Mouse (Mus musculus) layer of hippocampus, adult 11-12 months (tissue): ENCODE data around the gene Gpd2.
A peak's percentile ranks its signal among the peaks of the same experiment; 100 is the strongest.

Experiments
- DNase-seq: peaks from one replicate; pipeline ENCODE4 v3.0.0; 2022; ENCODE audit warnings: low spot score

Gene Gpd2

GRCm38 (mm10) chr2:57237475-57237919, at the start of gene Gpd2:
Gene Gpd2 (plus strand): TSS chr2:57237635.
- DNase-seq, result no peak

- DNase-seq, result no peak
These were observed 49.2 kb upstream of the Gpd2 start for GRCm38 (mm10) chr2:57188237-57188636.

- no peak for DNase-seq
These were observed 46.6 kb upstream of the Gpd2 start for GRCm38 (mm10) chr2:57190884-57191283.

- DNase-seq, result no peak
These were observed 38.4 kb upstream of the Gpd2 start for GRCm38 (mm10) chr2:57199046-57199445.

GRCm38 (mm10) chr2:57208472-57209083, 28.9 kb upstream of the Gpd2 start:
- DNase-seq, result no peak

GRCm38 (mm10) chr2:57211049-57212001, 26.1 kb upstream of the Gpd2 start:
- no peak for DNase-seq

- DNase-seq, result no peak
These were observed 24.1 kb upstream of the Gpd2 start for GRCm38 (mm10) chr2:57213364-57213763.

GRCm38 (mm10) chr2:57223288-57224026, 14.0 kb upstream of the Gpd2 start:
- no peak for DNase-seq

GRCm38 (mm10) chr2:57225236-57225635, 12.2 kb upstream of the Gpd2 start:
- DNase-seq, result no peak

- no peak for DNase-seq
These were observed 10.0 kb upstream of the Gpd2 start for GRCm38 (mm10) chr2:57227425-57227824.

- DNase-seq, result no peak
These were observed 7.7 kb upstream of the Gpd2 start for GRCm38 (mm10) chr2:57229647-57230240.

- DNase-seq, result no peak
These were observed 6.0 kb upstream of the Gpd2 start for GRCm38 (mm10) chr2:57231432-57231831.

- no peak for DNase-seq
These were observed 5.1 kb upstream of the Gpd2 start for GRCm38 (mm10) chr2:57232328-57232727.

- DNase-seq, result no peak
These were observed 1.2 kb upstream of the Gpd2 start for GRCm38 (mm10) chr2:57236246-57236645.

GRCm38 (mm10) chr2:57237026-57237425, 409 bp upstream of the Gpd2 start:
- no peak for DNase-seq

- peak; percentile 78 for DNase-seq
These were observed 632 bp downstream of the Gpd2 start for GRCm38 (mm10) chr2:57237920-57238613.

- no peak for DNase-seq
These were observed 1.3 kb downstream of the Gpd2 start for GRCm38 (mm10) chr2:57238614-57239165.

GRCm38 (mm10) chr2:57239356-57239755, 1.9 kb downstream of the Gpd2 start:
- DNase-seq, result no peak

- no peak for DNase-seq
These were observed 6.6 kb downstream of the Gpd2 start for GRCm38 (mm10) chr2:57243987-57244386.

- DNase-seq, result no peak
These were observed 8.4 kb downstream of the Gpd2 start for GRCm38 (mm10) chr2:57245721-57246328.

- no peak for DNase-seq
These were observed 12.7 kb downstream of the Gpd2 start for GRCm38 (mm10) chr2:57250113-57250512.
